Mouse (Mus musculus) cerebellum, adult 2 months (tissue): ENCODE measurements around the gene Abca14. TPM values are rescaled to one million over a fixed set of nuclear protein-coding genes. Genes with fewer than 3 reads are reported as not detected.
A peak's percentile ranks its signal among the peaks of the same experiment; 100 is the strongest.

Experiments
- DNase-seq, 2 experiments: peaks; one replicate each; pipeline ENCODE4 v3.0.0; 2021
- H3K27ac ChIP-seq: fragments of 200-500 bp; 2 replicates; pipeline ENCODE4 v1.5.1; 2012; ENCODE audit warnings: low read length, control low read depth, inconsistent platforms; ENCODE audit not compliant: insufficient read depth
- H3K27me3 ChIP-seq: fragments of 200-500 bp; 2 replicates; pipeline ENCODE4 v1.6.1; 2012; ENCODE audit warnings: inconsistent platforms, mild to moderate bottlenecking, low read length, moderate library complexity; ENCODE audit not compliant: control insufficient read depth, insufficient read depth
- H3K4me1 ChIP-seq: fragments of 200-500 bp; 2 replicates; pipeline ENCODE4 v1.6.1; 2011; ENCODE audit warnings: low read length; ENCODE audit not compliant: control insufficient read depth, insufficient read depth
- H3K4me3 ChIP-seq: fragments of 200-500 bp; replicated peaks from 2 replicates; pipeline ENCODE3; 2011; ENCODE audit warnings: mild to moderate bottlenecking, low read depth, low read length, control low read depth; ENCODE audit not compliant: insufficient read depth
- CTCF ChIP-seq: fragments of 200-500 bp; IDR thresholded peaks from 2 replicates; pipeline ENCODE4 v1.5.1; 2011; ENCODE audit warnings: low read depth, mild to moderate bottlenecking, control low read depth, low read length, moderate library complexity, borderline replicate concordance; ENCODE audit not compliant: insufficient read depth
- POLR2A ChIP-seq: fragments of 200-500 bp; IDR thresholded peaks from 2 replicates; pipeline ENCODE4 v1.6.1; 2011; ENCODE audit warnings: low read length, control low read depth, borderline replicate concordance; ENCODE audit not compliant: insufficient read depth
- WGBS: fragments of 180-500 bp; shearing (Covaris S2); methylation state at CpG from one replicate; pipeline ENCODE4 v1.1.7; 2018; 5-methylcytosine and 5-hydroxymethylcytosine counted together
- polyA plus RNA-seq: library from polyadenylated mRNA; depleted of rRNA; stranded (reverse); fragments of >200 nt; gene quantifications from 2 replicates; pipeline ENCODE4 v1.2.3, GENCODE M21; 2012

Gene Abca14
- polyA plus RNA-seq, 1 experiment, result not detected

- no peaks in the 10 kb centered on the region; the same call in 1 of the 2 replicates for H3K27me3 ChIP-seq
- H3K4me3 ChIP-seq, result no peak overlapping the region
- DNase-seq, result peak; percentile 54 to 62
- TF ChIP-seq CTCF, result no peak
- no peak for TF ChIP-seq POLR2A
- H3K4me1 ChIP-seq, result peaks cover 4% of the 10 kb centered on the region
- H3K27ac ChIP-seq, result no peak overlapping the region
- 34% methylated on average over 8 of the region's 8 CpGs for WGBS
These were observed 13.6 kb upstream of the Abca14 start for GRCm38 (mm10) chr7:120190150-120190665.

- WGBS, result 26% methylated on average over 3 of the region's 3 CpGs
- no peak overlapping the region for H3K4me3 ChIP-seq
- no peak for TF ChIP-seq POLR2A
- no peak for TF ChIP-seq CTCF
- peak in 1 of 2 experiments; percentile 65 for DNase-seq
- H3K27ac ChIP-seq, result no peak overlapping the region
- no peaks in the 10 kb centered on the region; the same call in 1 of the 2 replicates for H3K27me3 ChIP-seq
- H3K4me1 ChIP-seq, result peaks cover 4% of the 10 kb centered on the region
These were observed 11.6 kb upstream of the Abca14 start for GRCm38 (mm10) chr7:120192207-120192606.

- TF ChIP-seq POLR2A (no peak), CTCF (no peak)
- no peak overlapping the region for H3K27ac ChIP-seq
- DNase-seq, result no peak
- no peak overlapping the region for H3K4me3 ChIP-seq
- peaks cover 4% of the 10 kb centered on the region for H3K4me1 ChIP-seq
- WGBS, result 92% methylated on average over 6 of the region's 6 CpGs
- no peaks in the 10 kb centered on the region; the same call in 1 of the 2 replicates for H3K27me3 ChIP-seq
These were observed 10.9 kb upstream of the Abca14 start for GRCm38 (mm10) chr7:120192816-120193215.

- no peak for TF ChIP-seq POLR2A
- no peak for TF ChIP-seq CTCF
- Histone ChIP-seq H3K4me1 (peaks cover 3% of the 10 kb centered on the region), H3K27ac (no peak overlapping the region), H3K4me3 (no peak overlapping the region), H3K27me3 (no peaks in the 10 kb centered on the region; the same call in 1 of the 2 replicates)
- 67% methylated on average over 4 of the region's 4 CpGs for WGBS
- DNase-seq, result no peak
These were observed 8.6 kb upstream of the Abca14 start for GRCm38 (mm10) chr7:120195207-120195606.

GRCm38 (mm10) chr7:120201231-120201744, 2.5 kb upstream of the Abca14 start:
- TF ChIP-seq POLR2A (no peak), CTCF (no peak)

GRCm38 (mm10) chr7:120201771-120202170, 2.0 kb upstream of the Abca14 start, which contains the start of gene Crym:
Gene Crym, minus strand, starts transcription at chr7:120202111.
- no peak for TF ChIP-seq CTCF
- no peak for TF ChIP-seq POLR2A
- no peak within 1 kb of the TSS for H3K4me3 ChIP-seq
- no peaks in the 10 kb centered on the region for H3K4me1 ChIP-seq
- no peak for DNase-seq
- no peak within 1 kb of the TSS for H3K27ac ChIP-seq
- no peaks in the 10 kb centered on the region for H3K27me3 ChIP-seq
- 4% methylated on average over 26 of the region's 26 CpGs for WGBS

More at GRCm38 (mm10) chr7:120201231-120201744, 2.5 kb upstream of the Abca14 start:
- H3K27me3 ChIP-seq, result no peaks in the 10 kb centered on the region
- H3K4me3 ChIP-seq, result no peak overlapping the region
- no peak overlapping the region for H3K27ac ChIP-seq
- DNase-seq, result peak in 1 of 2 experiments; percentile 32
- H3K4me1 ChIP-seq, result no peaks in the 10 kb centered on the region
- 3% methylated on average over 14 of the region's 14 CpGs for WGBS

- Histone ChIP-seq H3K27me3 (no peaks in the 10 kb centered on the region), H3K4me3 (no peak overlapping the region), H3K27ac (no peak overlapping the region), H3K4me1 (no peaks in the 10 kb centered on the region)
- no peak for TF ChIP-seq POLR2A
- WGBS, result 66% methylated on average over 9 of the region's 9 CpGs
- DNase-seq, result no peak
These were observed 2.2 kb downstream of the Abca14 start for GRCm38 (mm10) chr7:120205989-120206388.

GRCm38 (mm10) chr7:120228541-120228940, 24.8 kb downstream of the Abca14 start:
- Histone ChIP-seq H3K27me3 (no peaks in the 10 kb centered on the region), H3K4me3 (no peak overlapping the region), H3K4me1 (no peaks in the 10 kb centered on the region), H3K27ac (no peak overlapping the region)
- TF ChIP-seq CTCF (no peak), POLR2A (no peak)
- DNase-seq, result no peak
